Mouse (Mus musculus) CD4-positive, CD25-positive, alpha-beta regulatory T cell, adult 4 months (primary cell): ENCODE results near the gene Mdn1. TPM values are rescaled to one million over a fixed set of nuclear protein-coding genes. Genes with fewer than 3 reads are reported as not detected.
A peak's percentile ranks its signal among the peaks of the same experiment; 100 is the strongest.

Experiments
- ATAC-seq: one replicate; pipeline ENCODE4 v1.8.0; 2017
- polyA plus RNA-seq, 2 experiments: library from polyadenylated mRNA; unstranded; fragments of 100-300 nt; shearing (Covaris generic); gene quantifications; one replicate each; pipeline ENCODE4 v1.2.1; 2017

Gene Mdn1
- polyA plus RNA-seq, result 10 to 100 TPM; 41.2 to 48.2 TPM

DNA sequence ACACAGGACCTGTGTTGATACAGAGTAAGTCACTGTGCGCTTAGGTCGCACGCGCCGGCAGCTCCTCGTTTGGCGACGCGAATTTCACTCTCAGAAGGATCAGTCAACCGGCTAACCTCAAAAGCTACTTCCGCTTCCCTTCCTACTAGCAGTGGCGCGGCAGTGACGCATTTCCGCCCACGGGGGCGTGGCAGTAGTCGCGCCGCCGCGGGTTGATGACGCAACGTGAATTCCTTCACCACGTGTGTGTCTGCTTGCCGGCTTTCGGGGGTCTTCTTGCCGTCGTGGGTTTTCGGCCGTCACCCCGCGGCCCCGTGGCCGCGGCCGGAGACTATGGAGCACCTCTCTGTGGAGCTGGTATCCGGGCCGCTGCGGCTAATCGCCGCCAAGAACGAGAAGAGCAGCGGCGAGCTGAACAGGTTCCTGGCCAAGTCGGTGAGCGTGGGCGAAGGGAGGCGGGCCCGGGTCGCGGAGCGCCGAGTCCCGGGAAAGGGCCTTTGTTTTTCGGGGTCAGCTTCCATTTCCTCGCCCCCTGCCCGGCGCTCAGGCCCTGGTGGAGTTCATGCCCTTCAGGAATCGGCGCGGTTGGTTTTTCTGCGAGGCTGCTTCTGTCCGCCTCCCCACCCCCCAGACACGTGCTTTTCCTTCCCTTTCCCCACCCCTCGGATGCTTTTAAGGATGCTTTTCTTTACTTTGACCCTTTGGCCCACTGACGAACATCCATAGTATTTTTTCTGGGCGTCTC is at the start of gene Mdn1:
Mdn1 (plus strand) TSS at position 202 of the 745 bp plus-strand sequence.
- peak; percentile 95 for ATAC-seq

DNA sequence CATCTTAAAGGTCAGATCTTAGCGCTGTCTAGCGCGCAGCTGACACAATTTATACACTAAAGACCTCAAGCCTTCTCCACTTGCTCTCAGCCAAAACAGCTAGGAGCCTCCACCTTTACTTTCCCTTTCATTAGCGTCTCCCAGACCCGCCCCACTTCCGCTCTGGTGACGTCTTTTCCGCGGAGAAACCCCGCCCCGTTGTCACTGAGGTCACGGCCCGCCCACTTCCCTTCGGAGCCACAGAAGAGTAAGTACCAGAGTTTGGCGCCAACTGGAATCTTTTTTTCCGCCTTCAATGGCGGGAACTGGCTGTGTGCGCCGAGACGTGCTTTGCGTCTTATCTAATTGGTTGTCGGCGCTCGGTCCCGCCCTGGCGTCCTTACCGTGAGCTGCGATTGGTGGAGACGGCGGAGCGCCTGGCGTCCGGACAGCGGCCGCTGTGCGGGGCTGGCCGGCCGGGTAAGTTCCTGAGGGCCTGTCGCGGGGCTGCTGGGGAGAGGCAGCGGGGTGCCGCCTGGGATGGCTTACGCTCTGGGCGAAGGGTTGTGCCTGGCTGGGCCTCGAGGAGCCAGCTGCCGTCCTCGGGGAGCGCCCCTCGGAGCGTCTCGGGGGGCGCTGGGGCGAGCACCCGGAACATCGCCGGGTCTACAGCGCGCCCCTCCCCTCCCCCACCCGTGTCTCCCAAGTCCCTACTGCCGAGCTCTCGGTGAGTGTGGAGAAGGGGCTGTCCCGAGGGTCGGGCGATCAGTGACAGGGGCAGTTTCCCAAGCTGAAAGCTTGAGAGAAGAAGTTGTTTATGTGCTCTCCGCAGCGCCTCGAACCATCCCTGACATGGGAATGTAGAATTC is 41.7 kb upstream of the Mdn1 start, which contains the start of gene Casp8ap2:
Casp8ap2 (plus strand) TSS at position 418 of the 848 bp plus-strand sequence.
- peak; percentile 97 for ATAC-seq

DNA sequence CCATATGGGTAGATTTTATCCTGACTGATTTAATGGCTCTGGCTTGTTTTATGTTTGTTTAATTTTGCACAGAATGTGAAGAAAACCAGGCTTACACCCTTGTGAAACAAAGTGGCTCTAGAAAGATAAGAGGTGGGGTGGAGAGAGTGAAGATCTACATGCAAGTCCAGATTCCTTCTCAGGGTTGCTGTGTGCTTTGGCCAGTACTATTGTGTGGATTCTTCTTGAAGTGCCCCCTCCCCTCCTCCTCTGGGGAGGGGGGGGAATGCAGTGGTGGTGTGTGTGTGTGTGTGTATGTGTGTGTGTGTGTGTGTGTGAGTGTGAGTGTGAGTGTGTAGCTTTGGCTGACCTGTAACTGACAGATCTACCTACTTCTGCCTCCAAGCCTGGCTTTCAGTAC is 35.3 kb upstream of the Mdn1 start:
- no peak for ATAC-seq

DNA sequence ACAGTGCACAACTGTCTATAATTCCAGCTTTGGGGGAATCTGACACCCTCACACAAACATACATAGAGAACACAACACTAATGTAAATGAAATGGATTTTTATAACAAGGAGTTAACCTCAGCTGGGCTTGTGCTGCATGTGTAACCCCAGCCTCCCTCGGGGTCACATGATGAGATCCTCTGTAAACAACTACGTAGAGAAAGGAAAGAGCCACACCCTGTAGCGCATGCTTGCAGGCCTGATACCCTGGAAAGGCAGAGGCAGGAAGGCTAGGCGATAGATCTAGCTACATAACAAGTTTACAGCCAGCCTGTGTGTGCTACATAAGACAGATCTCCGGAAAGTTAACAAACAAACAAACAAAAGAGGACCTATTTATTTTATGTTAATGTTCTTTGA is 5.2 kb upstream of the Mdn1 start:
- ATAC-seq, result no peak

DNA sequence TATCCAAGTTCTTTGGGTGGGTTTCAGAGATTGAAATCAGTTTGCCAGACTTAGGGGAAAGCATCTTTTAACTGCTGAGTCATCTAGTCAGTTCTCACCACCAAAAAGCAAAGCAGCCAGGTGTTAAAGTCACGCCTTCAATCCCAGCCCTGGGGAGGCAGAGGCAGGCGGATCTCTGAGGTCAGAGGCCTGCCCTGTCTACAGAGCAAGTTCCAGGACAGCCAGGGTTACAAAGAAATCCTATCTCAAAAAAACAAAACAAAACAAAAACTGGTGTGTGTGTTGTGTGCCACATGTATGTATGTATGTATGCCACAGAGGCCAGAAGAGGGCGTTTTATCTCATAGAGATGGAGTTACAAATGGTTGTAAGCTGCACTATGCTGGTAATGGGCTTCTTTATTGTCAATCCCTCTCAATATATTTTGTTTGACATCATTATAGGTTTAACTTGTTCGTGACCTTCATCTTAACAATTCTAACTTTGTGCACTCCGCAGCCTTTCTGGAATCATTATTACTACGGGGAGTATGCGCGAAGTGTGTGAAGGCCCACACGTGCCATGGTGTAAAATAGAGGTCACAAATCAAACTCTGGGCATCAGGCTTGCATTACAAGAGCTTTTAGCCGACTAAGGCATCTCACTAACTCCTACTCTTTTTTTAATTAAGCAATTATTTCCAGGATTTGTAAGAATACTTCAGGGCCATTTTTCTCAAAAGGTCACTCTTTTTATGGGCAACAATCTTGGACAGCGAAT is 594 bp upstream of the Mdn1 start:
- ATAC-seq, result no peak

DNA sequence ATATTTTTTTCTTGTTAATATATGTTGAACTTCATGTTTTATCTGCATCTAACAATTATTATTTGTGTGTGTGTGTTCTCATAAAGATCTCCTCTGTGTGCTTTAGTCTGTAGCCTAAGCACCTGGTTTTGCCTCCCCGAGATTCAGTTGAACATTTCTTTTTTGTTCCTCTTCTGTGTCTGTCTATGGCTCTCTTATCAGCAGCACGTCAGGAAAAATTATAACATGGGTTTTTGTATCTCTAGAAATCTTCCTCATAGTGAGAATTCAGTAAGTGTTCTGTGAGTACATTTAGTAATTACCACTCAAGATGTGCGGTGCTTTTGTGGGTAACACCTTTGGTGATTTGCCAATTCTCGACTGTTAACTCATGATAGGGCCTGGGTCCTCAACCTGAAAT is 8.9 kb downstream of the Mdn1 start:
- ATAC-seq, result no peak

DNA sequence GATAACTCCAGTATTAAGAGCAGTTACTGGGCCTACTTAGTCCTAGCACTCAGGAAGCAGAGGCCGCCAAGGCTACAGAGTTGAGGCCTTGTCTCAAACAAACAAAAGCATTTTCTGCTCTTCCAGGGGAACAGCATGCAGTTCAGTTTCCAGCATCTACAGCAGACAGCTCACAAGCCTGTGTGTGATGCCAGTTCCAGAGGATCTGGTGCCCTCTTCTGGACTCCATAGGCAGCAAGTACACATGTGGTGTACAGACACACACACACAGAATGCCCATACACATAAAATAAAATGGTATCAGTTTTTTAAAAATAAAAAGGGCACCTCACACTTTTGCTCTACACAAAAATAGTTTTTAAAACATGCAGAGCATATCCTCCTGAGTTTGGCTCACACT is 11.4 kb downstream of the Mdn1 start:
- ATAC-seq, result no peak

DNA sequence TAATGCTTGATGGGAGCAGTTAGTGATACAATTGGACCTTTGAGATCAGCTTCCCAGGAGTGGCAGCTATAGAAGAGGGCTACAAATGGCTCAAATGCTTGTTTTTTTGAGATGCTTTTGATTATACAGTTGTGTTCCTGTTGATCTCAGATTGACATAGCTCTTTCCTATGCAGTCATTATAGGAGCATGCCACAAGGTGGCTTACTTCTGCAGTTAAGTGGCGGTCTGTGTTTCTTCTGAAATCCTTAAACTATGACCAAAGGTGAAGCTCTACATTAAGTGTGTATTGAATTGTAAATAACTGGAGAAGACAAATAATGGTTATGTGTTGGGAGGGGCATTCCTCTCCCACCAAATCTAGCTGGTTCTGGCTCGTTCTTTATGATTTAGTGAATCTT is 12.9 kb downstream of the Mdn1 start:
- no peak for ATAC-seq

DNA sequence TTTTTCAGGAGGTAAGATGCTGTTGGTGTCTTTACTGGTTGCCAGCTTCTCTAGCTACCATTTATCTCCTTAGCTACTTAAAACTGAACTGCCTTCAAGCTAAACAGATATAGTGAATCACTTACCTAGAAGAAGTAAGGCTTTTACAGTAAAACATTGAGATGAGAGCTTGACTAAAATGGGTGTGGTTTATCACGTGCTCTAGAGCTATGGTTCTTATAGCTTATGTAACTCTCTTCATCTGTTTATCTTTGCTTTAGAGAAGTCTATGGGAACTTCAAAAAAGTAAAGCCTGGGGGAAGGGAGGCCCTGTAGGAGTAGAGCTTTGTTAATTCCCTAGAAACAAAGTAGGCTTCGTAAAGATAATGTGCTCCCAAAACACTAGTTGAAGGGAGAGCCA is 17.1 kb downstream of the Mdn1 start:
- no peak for ATAC-seq

DNA sequence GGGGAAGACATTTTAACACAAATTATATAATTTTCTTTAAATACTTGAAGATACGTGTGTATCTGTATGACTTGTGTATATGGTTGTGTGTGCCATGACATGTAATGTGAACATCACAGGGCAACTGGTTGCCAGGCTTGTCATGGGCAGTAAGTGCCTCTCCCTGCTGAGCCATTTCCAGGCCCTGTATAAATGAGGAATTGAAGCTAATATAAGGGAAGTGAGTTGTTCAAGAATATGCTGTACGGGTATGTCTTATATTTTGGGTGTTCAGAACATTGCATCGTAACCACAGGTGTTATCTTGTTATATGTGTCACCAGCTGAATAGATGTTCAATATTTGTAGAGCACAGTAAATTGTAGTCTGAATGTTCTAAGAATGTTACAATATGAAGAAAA is 20.6 kb downstream of the Mdn1 start:
- no peak for ATAC-seq

DNA sequence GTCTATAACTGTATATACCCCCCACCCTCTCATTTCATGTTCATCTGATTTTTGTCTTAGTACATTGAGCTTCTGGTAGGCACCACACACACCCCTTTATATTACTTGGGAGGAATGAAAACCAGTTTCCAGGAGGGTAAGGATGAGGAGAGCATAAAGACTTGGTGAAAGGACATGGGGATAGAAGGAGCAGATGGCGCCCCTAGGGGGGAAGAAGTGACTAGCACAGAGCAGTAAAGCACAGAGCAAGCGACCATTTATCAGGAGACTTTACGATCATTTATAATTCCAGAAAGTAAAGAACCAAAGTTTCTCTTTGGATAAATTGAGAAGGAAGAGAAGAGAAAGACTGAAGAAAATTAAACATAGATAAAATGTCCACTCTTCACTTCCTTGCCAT is 23.9 kb downstream of the Mdn1 start:
- ATAC-seq, result no peak

DNA sequence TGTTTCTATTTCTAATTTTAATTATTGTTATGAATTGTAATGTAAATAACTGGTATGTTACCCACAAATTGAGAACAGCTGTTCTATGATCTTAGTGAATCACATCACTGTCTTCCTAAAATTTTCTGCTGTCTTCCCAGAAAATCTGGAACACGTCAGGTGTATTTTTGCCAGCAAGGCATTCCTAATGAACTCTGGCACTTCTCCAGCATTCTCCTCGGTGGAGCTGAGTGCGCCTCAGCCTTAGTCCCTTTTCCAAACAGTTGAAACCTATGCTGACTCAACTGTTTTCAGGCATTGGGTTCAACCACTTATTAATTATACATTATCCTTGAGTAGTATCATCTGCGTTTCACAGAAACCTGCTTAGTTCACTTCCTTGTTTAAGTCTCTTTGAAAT is 25.6 kb downstream of the Mdn1 start:
- ATAC-seq, result no peak

DNA sequence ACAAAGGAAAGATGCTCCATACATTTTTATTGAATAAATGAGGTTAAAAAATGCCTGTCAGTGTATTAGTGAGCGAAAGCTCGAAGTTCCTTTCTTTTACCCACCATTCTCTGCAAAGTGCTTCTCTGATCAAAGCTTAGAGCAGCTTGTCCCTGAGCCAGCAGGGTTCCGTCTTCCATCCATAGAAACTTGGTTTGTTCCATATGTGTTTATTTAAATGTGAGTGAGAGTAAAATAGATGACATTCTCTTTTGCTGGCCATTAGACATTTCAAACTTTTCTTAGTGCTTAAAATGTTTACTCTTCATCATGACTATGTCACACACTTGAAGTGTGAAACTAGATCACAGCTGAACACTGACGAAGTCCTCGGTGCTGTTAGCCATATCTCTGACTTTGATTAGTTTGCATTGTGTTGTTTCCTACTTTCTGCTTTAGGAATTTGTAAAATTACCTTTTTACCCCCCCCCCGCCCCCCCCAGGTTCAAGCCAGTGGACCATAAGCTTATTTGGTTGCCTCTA is 26.2 kb downstream of the Mdn1 start:
- ATAC-seq, result no peak

DNA sequence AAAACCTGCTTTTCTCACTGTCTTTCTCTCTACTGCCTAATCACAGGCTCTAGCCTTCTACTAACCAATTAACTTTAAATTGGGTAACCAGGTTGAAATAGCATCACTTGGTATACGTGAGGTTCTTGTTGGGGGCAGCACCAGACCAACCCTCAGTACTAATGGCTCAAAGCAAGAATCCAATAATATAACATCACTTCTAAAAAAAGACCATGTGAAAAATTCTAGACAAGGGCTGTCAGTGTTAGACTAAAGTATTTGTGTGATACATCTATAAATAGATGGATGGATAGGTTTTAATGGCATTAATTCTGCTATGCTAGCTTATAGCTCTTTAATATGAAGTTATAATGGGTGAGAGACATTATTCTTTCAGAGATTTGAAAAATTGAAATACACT is 60.8 kb downstream of the Mdn1 start:
- no peak for ATAC-seq

DNA sequence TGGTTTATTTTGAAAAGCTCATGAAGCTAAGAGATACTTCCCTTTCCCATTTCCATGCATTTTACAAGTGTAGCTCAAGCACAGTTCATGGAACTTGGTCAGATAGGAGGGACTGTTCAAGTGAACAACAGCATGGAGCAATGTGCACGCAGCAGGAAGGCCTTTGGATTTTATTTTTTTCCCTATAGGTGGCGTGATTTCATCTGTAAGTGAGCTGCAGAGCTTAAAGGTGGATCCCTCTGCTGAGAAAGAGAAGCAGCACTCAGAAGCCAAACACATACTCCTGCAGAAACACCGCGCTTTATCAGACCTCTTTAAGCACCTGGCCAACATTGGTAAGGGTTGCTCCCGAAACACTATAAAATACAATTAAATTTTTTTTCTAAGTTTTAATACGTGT is 88.5 kb downstream of the Mdn1 start:
- no peak for ATAC-seq

DNA sequence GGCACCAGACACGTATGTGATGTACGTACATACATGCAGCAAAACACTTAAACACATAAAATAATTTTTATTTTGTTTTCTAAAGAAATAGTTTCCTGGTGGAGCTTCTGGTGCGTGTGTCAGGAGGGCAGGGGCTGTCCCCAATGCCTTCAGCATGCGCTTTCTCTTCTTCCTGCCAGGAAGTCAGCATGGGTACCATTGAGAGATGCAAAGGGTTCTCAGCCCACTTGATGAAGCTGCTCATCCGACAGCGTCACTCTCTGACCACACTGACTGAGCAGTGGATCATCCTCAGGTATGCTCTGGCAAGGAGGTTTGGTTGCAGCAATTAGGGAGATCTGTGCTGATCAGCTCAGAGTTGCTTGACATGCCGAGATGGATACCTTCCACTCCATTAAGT is 91.5 kb downstream of the Mdn1 start:
- peak; percentile 97 for ATAC-seq

DNA sequence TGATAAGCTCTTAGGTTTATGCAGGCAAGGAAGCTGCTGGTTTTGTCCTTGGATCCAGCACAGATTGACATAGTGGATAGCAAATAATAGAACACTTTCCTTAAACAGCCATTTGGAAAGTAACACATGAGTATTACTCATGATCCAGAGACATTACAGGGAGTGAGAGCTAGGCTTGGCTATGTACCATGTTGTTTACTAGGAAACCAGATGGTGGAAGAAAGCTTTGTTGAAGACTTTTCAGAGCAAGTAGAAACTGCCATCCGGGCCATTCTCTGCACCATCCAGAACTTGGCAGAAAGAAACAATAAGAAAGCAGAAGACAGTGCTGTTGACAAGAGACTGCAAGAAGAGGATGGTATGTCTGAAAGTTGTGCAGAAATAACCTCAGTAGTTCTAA is 93.8 kb downstream of the Mdn1 start:
- ATAC-seq, result no peak

DNA sequence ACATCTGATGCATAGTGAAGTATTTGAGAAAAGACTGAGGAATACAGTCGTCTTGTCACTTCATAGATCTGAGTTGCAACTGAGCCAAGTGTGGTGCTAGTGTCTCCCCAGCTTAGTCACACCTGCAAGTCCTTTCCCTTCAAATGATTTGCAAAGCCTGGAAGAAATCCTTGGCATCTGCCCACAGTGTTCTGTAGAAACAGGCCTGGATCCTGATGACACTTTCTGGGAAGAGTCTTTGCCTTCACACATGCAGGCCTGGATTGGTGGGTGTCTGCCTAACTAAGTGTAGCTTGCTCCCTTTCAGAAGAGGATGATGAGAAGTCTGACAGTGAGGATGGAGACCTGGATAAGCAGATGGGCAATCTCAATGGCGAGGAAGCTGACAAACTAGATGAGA is 100.5 kb downstream of the Mdn1 start:
- no peak for ATAC-seq

DNA sequence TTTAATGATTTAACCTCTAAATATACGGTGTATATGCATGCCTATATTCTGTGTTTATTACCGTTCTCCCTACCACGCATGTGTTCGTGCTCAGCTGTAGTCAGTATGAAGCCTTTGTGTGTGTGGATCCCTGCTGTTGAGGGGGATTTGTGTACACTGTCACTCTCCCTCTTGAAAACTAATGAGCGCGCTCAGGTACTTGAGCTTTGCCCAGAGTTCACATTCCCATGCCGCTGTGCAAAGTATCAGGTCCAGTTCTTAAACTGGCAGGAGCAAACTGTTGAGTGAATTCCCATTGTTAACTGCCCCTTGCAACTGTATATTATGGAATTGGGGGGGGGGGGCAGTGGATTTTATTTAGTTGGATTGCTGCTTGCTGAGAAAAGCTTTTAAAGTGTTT is 110.6 kb downstream of the Mdn1 start:
- ATAC-seq, result no peak

DNA sequence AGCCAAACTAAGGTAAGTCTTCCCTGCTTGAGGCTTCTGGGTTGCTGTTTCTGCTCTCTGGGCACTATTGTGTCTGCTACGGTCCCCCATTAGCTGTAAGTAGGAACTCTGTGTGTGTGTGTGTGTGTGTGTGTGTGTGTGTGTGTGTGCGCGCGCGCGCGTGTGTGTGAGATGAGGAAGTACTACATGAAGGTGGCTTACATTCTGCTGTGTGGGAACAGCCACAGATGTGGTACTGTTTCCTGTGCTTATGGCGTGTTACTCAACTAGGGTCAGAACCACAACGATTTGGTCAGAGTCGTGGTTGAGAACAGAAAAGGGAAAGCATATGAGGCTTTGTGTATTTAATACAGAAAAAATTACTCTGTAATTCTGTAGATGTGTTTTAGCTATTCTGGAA is 111.1 kb downstream of the Mdn1 start:
- peak; percentile 95 for ATAC-seq

DNA sequence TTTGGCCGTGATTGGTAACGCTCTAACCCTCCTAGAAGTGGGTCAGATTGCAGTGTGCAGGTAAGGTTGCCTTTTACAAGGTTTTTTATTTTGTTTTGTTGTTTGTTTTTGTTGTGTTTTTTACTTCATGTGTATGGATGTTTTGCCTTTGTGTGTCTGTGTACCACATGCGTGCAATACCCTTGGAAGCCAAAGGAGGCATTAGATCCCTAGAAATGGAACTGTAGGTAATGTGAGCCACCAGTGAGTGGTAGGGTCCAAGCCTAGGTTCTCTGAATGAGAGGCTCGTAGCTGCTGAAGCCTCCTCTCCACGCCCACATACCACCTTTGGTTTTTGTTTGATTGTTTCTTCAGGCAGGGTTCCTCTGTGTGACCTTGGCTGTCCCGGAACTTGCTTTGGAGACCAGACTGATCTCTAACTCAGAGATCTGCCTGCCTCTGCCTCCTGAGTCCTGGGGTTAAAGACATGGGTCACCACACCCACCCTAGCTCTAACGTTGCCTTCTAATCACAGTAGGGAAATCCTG is 113.4 kb downstream of the Mdn1 start:
- no peak for ATAC-seq

DNA sequence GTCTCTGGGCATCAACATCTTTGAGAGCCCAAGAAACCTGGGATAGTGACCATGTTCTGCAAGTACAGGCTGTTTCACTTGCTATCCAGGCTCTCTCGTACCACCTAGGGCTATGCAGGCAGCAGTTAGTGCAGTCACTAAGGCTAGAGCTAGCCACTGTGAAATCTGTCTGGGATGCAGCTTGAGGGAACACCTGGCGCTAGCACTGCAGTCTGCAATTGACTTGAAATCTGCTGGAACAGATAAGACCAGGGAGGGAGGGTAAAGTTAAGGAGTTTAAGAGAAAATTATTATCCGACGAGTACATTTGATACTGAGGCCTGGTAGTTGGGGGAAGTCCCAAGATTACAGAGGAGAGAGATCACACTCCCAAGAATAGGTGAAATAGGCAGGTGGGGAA is 123.1 kb downstream of the Mdn1 start:
- no peak for ATAC-seq

DNA sequence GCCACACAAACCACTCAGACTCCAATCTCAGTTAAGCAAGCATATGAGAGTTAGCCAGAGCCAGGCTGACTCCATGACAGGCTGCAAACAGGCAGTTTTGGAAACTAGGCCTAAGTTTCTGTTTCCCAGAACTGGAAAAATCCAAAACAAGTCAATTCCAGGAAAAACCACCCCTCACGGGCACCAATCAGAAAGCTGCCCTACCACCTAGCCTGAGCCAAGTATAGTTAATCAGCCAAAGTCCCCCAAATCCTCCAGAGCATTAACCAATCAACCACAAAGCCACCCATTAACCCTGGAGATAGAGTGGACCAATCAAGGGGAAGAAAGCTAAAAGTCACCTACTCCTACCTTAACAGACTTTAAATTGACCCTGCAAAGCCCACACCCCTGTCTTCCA is 130.2 kb downstream of the Mdn1 start:
- ATAC-seq, result no peak
